ENCODE assay signal across 18 mouse cellular contexts in the genomic region with DNA sequence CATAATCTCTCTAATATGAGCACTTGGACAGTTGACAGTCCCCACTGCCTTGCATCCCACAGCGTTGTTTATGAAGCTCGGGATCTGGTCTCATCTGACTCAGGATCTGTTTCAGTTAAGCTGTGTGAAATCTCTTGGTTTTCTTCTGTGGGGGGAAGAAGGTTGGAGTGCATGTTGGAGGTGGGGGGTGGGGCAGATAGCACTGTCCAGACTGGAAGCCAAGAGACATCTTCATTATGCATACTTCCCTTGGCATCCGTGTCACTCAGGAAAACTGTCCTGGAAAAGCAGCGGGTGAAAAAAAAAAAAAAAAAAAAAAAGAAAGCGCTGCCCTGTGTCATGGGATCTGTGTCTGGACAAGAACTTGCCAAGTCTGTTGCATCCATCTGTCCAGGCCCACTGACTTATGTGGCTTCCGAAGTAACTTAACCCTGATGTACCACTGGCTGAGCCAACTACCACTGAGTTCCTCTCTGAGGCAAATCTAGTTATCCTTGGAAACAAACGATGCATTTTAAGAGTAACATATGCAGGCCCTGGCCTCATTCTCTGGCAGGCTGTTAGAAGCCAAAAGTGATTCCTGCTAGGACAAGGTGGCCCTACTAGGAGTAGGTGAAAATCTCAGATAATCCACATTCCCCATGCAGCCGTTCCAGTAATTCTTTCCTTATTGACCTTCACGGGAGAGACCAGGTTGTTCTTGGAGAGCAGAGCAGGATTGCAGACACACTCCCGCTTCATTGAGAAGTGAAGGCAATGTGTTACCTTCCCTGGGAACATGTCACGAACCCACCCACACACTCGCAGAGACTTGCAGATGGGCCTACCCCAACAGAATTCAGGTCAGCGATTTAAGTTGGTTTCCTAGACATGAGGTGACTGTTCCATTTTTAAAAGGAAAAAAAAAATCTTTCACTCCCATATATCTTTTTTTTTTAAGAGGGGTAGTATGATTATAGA.
DNase-seq lines count a peak whose midpoint lies in the region; ATAC-seq and TF ChIP-seq lines count a peak whose summit lies in the region.
"Had no signal": no experiment of that assay in that cellular context is flagged by ENCODE, and none has a peak within 500 bp of the region (broad histone marks: within the 10 kb centered on the region; RNA-seq: fewer than 3 reads in every experiment).

No protein-coding gene starts in this region.

- TF ChIP-seq CTCF in liver, adult 2 months (IDR thresholded peaks at IDR 0.05; ENCODE audit: low read depth, low read length) = no peak

- no peaks in the 10 kb centered on the region for H3K27me3 ChIP-seq in liver, adult 2 months (ENCODE audit: control insufficient read depth, insufficient read depth, low read length)
- no peaks in the 10 kb centered on the region for H3K27me3 ChIP-seq in limb, embryonic 14.5 days (ENCODE audit: control insufficient read depth, insufficient read depth, low read length)
- H3K27me3 ChIP-seq: CH12.LX; heart, embryonic 15.5 days; limb, embryonic 15.5 days had no signal

- no peaks in the 10 kb centered on the region for H3K9me3 ChIP-seq in limb, embryonic 14.5 days (ENCODE audit: control insufficient read depth, low read length)
- H3K9me3 ChIP-seq: heart, embryonic 15.5 days; limb, embryonic 15.5 days; midbrain, embryonic 13.5 days had no signal

- no peak overlapping the region for H3K4me2 ChIP-seq in limb, embryonic 14.5 days (replicated peaks; ENCODE audit: low read depth, low read length, severe bottlenecking)
- H3K4me2 ChIP-seq: heart, embryonic 15.5 days; hindbrain, embryonic 14.5 days; limb, embryonic 15.5 days; lung, embryonic 14.5 days; midbrain, embryonic 13.5 days had no signal

- H3K27ac ChIP-seq in liver, adult 2 months (replicated peaks; ENCODE audit: insufficient read depth, low read depth, low read length) = no peak overlapping the region
- H3K27ac ChIP-seq in limb, embryonic 14.5 days (replicated peaks; ENCODE audit: low read depth, low read length) = no peak overlapping the region
- H3K27ac ChIP-seq: heart, embryonic 15.5 days; hindbrain, embryonic 14.5 days; limb, embryonic 15.5 days; macrophage; midbrain, embryonic 13.5 days had no signal

- no peaks in the 10 kb centered on the region for H3K79me2 ChIP-seq in liver, adult 2 months (ENCODE audit: control insufficient read depth, insufficient read depth, low read length)

- no peak overlapping the region for H3K4me3 ChIP-seq in liver, adult 2 months (ENCODE audit: insufficient read depth, low read depth, low read length)
- H3K4me3 ChIP-seq in limb, embryonic 14.5 days (replicated peaks; ENCODE audit: low read length) = no peak overlapping the region
- H3K4me3 ChIP-seq: heart, embryonic 15.5 days; limb, embryonic 15.5 days; midbrain, embryonic 13.5 days had no signal

- H3K9ac ChIP-seq in liver, adult 2 months (ENCODE audit: low read depth, low read length) = no peak overlapping the region
- H3K9ac ChIP-seq in limb, embryonic 14.5 days (ENCODE audit: low read depth, low read length, severe bottlenecking) = no peak overlapping the region
- H3K9ac ChIP-seq: heart, embryonic 15.5 days; hindbrain, embryonic 14.5 days; limb, embryonic 15.5 days; lung, embryonic 14.5 days; midbrain, embryonic 13.5 days had no signal

- ATAC-seq in frontal cortex, adult (ENCODE audit: low TSS enrichment) = peak; percentile 78
- peak; percentile 44; the same call in 1 of the 2 replicates for ATAC-seq in limb, embryonic 14.5 days (ENCODE audit: low FRiP score, low read depth)
- no peak for ATAC-seq in inflammation-experienced regulatory T-cells, adult 6 months
- ATAC-seq: midbrain, embryonic 13.5 days had no signal

- DNase-seq in frontal cortex, postnatal 10 days (ENCODE audit: low spot score in 2 of 2) = no peak
- peak; percentile 10 for DNase-seq in liver, adult 2 months (ENCODE audit: extremely low read depth, low read depth, low spot score)
- no peak for DNase-seq in liver
- peak; percentile 90 for DNase-seq in cerebellum, adult 9-10 months
- DNase-seq in limb, embryonic 14.5 days (ENCODE audit: low spot score) = peak; percentile 57
- no peak for DNase-seq in heart, postnatal 4 days
- DNase-seq: adrenal gland, postnatal 36 days; kidney, adult 2 months; kidney, postnatal 36 days; lung, embryonic 14.5 days had no signal

- 86% methylated on average over 13 of the region's 13 CpGs for WGBS in liver, adult 2 months
- WGBS in limb, embryonic 14.5 days = 65% methylated on average over 13 of the region's 13 CpGs

- no peaks in the 10 kb centered on the region for H3K4me1 ChIP-seq in liver, adult 2 months (ENCODE audit: control insufficient read depth, insufficient read depth, low read length)
- no peaks in the 10 kb centered on the region for H3K4me1 ChIP-seq in limb, embryonic 14.5 days (ENCODE audit: control insufficient read depth, insufficient read depth, low read length)
- H3K4me1 ChIP-seq: heart, embryonic 15.5 days; limb, embryonic 15.5 days had no signal

- no peaks in the 10 kb centered on the region for H3K36me3 ChIP-seq in liver, adult 2 months (ENCODE audit: control insufficient read depth, insufficient read depth, low read length)
- no peaks in the 10 kb centered on the region for H3K36me3 ChIP-seq in limb, embryonic 14.5 days (ENCODE audit: control insufficient read depth, insufficient read depth, low read length)
- H3K36me3 ChIP-seq: heart, embryonic 15.5 days; limb, embryonic 15.5 days; midbrain, embryonic 13.5 days had no signal

- TF ChIP-seq POLR2A in liver, adult 2 months (IDR thresholded peaks at IDR 0.05; ENCODE audit: extremely low read depth, insufficient read depth, low read length) = no peak
- TF ChIP-seq POLR2A in limb, embryonic 14.5 days (IDR thresholded peaks at IDR 0.05; ENCODE audit: borderline replicate concordance, extremely low read depth, insufficient read depth, insufficient read length) = no peak

Comparison
In these comparisons a context has a peak if more than half of its experiments do, and no peak if none do; other contexts are left out.
1. DNase-seq: peak in liver, adult 2 months (single experiment), cerebellum, adult 9-10 months (single experiment) and limb, embryonic 14.5 days (single experiment); none in frontal cortex, postnatal 10 days (0 of 2), liver (single experiment) and heart, postnatal 4 days (single experiment).